Mouse (Mus musculus): ENCODE results near the gene Gm42957.

- no peak for TF ChIP-seq CTCF (IDR thresholded peaks at IDR 0.05; ENCODE audit: borderline replicate concordance, control insufficient read depth, extremely low read depth, insufficient read depth, low read length, poor library complexity)
- TF ChIP-seq POLR2A (IDR thresholded peaks at IDR 0.05; ENCODE audit: control insufficient read depth, extremely low read depth, insufficient read depth, low read length, poor library complexity) = no peak
Measured at GRCm38 (mm10) chr3:96647365-96647764, 12.1 kb downstream of the Gm42957 start.
